Mouse (Mus musculus) G1E (cell line): ENCODE results near the gene Nccrp1. TPM values are rescaled to one million over a fixed set of nuclear protein-coding genes. Genes with fewer than 3 reads are reported as not detected.
"Not testable (repeated sequence)": the region's sequence is repeated elsewhere in the genome, so short reads cannot be mapped to it uniquely, and the experiment has no call there.

Source experiments
- ATAC-seq: 2 replicates; pipeline ENCODE4 v1.8.0; 2016; ENCODE audit warnings: mild to moderate bottlenecking; ENCODE audit not compliant: insufficient number of reproducible peaks, poor library complexity, low FRiP score, severe bottlenecking; ENCODE audit errors: extremely low read depth
- DNase-seq: peaks from one replicate; pipeline ENCODE4 v3.0.0; 2012; ENCODE audit warnings: low spot score
- H3K27me3 ChIP-seq: 2 replicates; pipeline ENCODE4 v1.6.1; 2012; ENCODE audit warnings: mild to moderate bottlenecking, low read length, inconsistent platforms; ENCODE audit not compliant: insufficient read depth
- H3K36me3 ChIP-seq: replicated peaks from 2 replicates; pipeline ENCODE3; 2012; ENCODE audit warnings: mild to moderate bottlenecking, inconsistent platforms
- H3K4me1 ChIP-seq: 2 replicates; pipeline ENCODE4 v1.6.1; 2012; ENCODE audit warnings: low read depth, low read length, inconsistent platforms, mixed read lengths; ENCODE audit not compliant: insufficient read depth
- H3K4me3 ChIP-seq: 2 replicates; pipeline ENCODE4 v1.5.1; 2012; ENCODE audit warnings: low read depth, mild to moderate bottlenecking, inconsistent platforms, low read length, moderate library complexity, mixed read lengths
- H3K9me3 ChIP-seq: replicated peaks from 2 replicates; pipeline ENCODE4 v1.6.1; 2012; ENCODE audit warnings: inconsistent platforms
- CTCF ChIP-seq: IDR thresholded peaks from 2 replicates; pipeline ENCODE4 v1.5.1; 2012; ENCODE audit warnings: low read depth, low read length, inconsistent platforms, mixed read lengths
- GATA1 ChIP-seq: IDR thresholded peaks from 2 replicates; pipeline ENCODE4 v1.6.1; 2012; ENCODE audit warnings: borderline replicate concordance, low read length, inconsistent platforms, mixed read lengths
- GATA2 ChIP-seq: IDR thresholded peaks from 2 replicates; pipeline ENCODE4 v1.6.1; 2012; ENCODE audit warnings: low read depth, low read length, inconsistent platforms, borderline replicate concordance
- POLR2AphosphoS5 ChIP-seq: IDR thresholded peaks from 2 replicates; pipeline ENCODE4 v1.6.1; 2012; ENCODE audit warnings: low read depth, low read length, inconsistent platforms; ENCODE audit not compliant: insufficient replicate concordance
- TAL1 ChIP-seq: conservative IDR thresholded peaks from 2 replicates; pipeline ENCODE4 v1.6.1; 2012; ENCODE audit warnings: low read depth, low read length, inconsistent platforms, mixed read lengths
- polyA plus RNA-seq: library from polyadenylated mRNA; stranded (reverse); fragments of >175 nt; gene quantifications from 2 replicates; pipeline ENCODE4 v1.2.3, GENCODE M21; 2012
- total RNA-seq, 2 experiments: library from RNA; stranded (forward) in 1 of 2; stranded (reverse) in 1 of 2; fragments of 200-1000 nt in 1 of 2; fragments of >200 nt in 1 of 2; fragmentation: Nextera tagmentation in 1 of 2; gene quantifications; 2 replicates each; pipeline ENCODE4 v1.2.3; 2014 to 2017

Gene Nccrp1
- total and polyA plus RNA-seq, 3 experiments, result 0.07 TPM; not detected in 2

DNA sequence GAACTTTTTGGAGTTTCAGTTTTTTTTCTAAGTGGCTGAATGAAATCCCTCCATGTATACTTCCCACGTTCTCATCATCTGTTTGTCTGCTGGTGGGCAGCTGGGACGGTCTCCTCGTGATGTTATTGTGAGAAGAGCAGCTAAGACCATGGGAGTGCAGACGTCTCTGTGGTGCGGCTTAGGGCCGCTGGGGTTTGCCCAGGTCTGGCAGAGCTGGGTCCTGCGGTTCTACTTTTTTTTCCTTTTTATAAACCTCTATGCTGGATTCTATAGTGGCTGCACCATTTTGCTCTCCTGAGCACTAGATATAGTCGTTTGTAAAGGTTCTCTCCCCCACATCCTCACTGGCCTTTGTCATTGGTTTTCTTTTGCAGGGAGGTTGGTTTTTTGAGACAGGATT, 35.6 kb downstream of the Nccrp1 start:
- Histone ChIP-seq H3K27me3 (peaks cover 5% of the 10 kb centered on the region; the same call in 1 of the 2 replicates), H3K4me3 (no peak overlapping the region), H3K9me3 (no peaks in the 10 kb centered on the region), H3K4me1 (no peaks in the 10 kb centered on the region), H3K36me3 (no peaks in the 10 kb centered on the region)
- no peak for TF ChIP-seq CTCF
- no peak for TF ChIP-seq GATA1
- no peak for DNase-seq
- no peak for ATAC-seq

DNA sequence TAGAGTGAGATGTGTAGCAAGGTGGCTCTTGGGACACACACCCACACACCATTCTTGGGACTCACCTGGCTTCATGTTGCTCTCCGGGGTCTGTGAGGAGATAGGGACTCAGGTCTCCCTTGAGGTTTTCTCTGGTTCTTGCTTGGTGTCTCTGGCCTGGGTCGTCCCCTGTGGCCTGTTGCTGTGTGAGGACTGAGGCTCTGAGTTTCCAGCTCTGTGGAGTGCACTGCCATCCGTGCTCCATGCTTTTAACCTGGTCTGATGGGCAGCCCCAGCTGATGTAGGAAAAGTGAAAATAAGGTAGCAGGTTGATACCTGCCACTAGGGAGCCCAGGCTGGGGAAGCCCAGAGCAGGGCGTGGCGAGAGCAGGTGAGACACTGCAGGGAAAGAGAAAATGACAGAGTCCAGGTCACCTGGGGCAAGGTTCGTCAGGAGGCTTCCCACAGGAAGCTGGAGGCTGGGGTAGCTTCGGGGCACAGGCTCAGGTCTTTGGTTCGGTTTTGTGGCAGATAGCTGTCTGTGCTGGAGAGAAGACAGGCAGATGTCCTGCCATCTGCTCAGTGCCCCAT, 36.6 kb downstream of the Nccrp1 start, which contains the start of gene Ifnl2:
Gene Ifnl2, minus strand, starts transcription at position 51 of the 570 bp plus-strand sequence.
- H3K4me1 ChIP-seq, H3K9me3 ChIP-seq, H3K27me3 ChIP-seq, H3K4me3 ChIP-seq, ATAC-seq, H3K36me3 ChIP-seq, DNase-seq: not testable (repeated sequence)

DNA sequence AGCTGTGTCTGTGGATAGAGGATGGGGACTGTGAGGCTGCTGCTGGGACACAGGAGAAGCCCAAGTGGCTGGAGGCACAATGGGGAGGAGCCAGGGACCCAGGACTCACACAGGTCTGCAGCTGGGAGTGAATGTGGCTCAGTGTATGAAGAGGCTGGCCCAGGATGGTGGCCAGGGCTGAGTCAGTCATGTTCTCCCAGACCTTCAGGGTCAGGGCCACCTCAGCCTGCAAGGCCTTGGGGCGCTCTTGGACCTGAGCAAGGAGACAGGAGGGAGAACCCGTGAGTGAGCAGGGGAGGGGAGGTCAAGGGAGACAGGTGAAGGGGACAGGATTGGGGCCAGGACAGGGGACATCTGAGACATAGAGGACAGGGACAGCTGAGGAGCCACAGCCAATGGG, 37.9 kb downstream of the Nccrp1 start:
- not testable (repeated sequence) for H3K4me1 ChIP-seq, DNase-seq, H3K27me3 ChIP-seq, H3K4me3 ChIP-seq, ATAC-seq, H3K9me3 ChIP-seq, H3K36me3 ChIP-seq

DNA sequence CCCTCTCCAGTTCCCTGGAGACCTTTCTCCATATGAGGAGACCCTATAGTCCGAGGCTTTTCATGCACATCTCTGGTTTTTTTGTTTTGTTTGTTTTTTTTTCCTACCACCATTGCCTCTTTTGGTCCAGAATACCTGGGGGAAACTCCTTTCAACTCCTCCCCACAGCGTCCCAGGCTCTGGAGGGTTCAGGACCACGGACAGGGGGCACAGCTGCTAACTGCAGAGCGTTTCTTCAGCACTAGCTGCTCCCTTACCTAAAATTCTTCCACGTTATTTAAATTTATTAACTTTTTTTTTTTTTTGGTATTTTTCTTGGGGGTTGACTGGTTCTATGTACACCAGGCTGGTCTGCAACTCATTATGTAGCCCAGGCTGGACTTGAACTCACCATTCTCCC, 41.5 kb downstream of the Nccrp1 start:
- Histone ChIP-seq H3K4me3 (no peak overlapping the region), H3K4me1 (no peaks in the 10 kb centered on the region), H3K36me3 (no peaks in the 10 kb centered on the region), H3K9me3 (no peaks in the 10 kb centered on the region), H3K27me3 (peaks cover under 1% of the 10 kb centered on the region; the same call in 1 of the 2 replicates)
- ATAC-seq (no peak), DNase-seq (no peak)
- TF ChIP-seq GATA1, result no peak
- TF ChIP-seq GATA2, result no peak
- TF ChIP-seq POLR2AphosphoS5, result no peak
- TF ChIP-seq CTCF, result no peak
- TF ChIP-seq TAL1, result no peak

DNA sequence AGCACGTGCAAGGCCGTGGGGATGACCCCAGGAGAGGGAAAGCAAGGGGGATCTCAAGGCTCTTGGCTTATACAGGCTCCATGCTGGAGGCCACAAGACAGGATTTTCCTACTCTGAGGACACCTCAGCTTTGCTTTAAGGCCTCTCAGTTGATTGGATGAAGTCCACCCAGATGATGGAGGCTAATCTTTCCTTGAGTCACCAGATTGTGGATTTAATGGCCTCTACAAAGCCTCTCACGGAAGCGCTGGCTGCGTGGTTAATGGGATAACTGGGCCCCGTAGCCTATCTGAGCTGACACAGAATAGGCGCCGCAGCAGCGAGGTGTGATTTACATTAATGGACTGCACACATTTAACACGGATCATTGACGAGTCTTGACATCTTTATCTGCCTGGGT, 51.6 kb downstream of the Nccrp1 start:
- H3K9me3 ChIP-seq, result no peaks in the 10 kb centered on the region
- no peaks in the 10 kb centered on the region for H3K4me1 ChIP-seq
- DNase-seq (no peak), ATAC-seq (no peak)
- H3K27me3 ChIP-seq, result peaks cover 7% of the 10 kb centered on the region
- no peak overlapping the region for H3K4me3 ChIP-seq
- TF ChIP-seq POLR2AphosphoS5 (no peak), TAL1 (no peak), CTCF (no peak), GATA2 (no peak), GATA1 (no peak)
- no peaks in the 10 kb centered on the region for H3K36me3 ChIP-seq

Other genes with a start within 250 kb of the Nccrp1 start
Only the 20 nearest of the 24 such genes appear.
- 80.5 and 97.7 TPM in 2 replicates for gene Supt5, start 208.5 kb downstream of the Nccrp1 start, total RNA-seq (2014; fragmentation: Nextera tagmentation)
- 54.7 and 65.6 TPM in 2 replicates for gene Supt5, start 208.5 kb downstream of the Nccrp1 start, total RNA-seq (2017)
- gene Supt5, start 208.5 kb downstream of the Nccrp1 start, polyA plus RNA-seq, result 123 and 148 TPM in 2 replicates
- gene Rps16, start 196.6 kb downstream of the Nccrp1 start, total RNA-seq (2014; fragmentation: Nextera tagmentation), result 848 and 905 TPM in 2 replicates
- gene Rps16, start 196.6 kb downstream of the Nccrp1 start, total RNA-seq (2017), result 900 and 1,212 TPM in 2 replicates
- 1,941 and 2,248 TPM in 2 replicates for gene Rps16, start 196.6 kb downstream of the Nccrp1 start, polyA plus RNA-seq
- 2.9 and 5.2 TPM in 2 replicates for gene Plekhg2, start 174.7 kb downstream of the Nccrp1 start, total RNA-seq (2014; fragmentation: Nextera tagmentation)
- 1.7 and 3.4 TPM in 2 replicates for gene Plekhg2, start 174.7 kb downstream of the Nccrp1 start, total RNA-seq (2017)
- gene Plekhg2, start 174.7 kb downstream of the Nccrp1 start, polyA plus RNA-seq, result 8.0 and 8.2 TPM in 2 replicates
- gene Zfp36, start 167.0 kb downstream of the Nccrp1 start, total RNA-seq (2014; fragmentation: Nextera tagmentation), result 39.0 and 42.8 TPM in 2 replicates
- 20.4 and 21.3 TPM in 2 replicates for gene Zfp36, start 167.0 kb downstream of the Nccrp1 start, total RNA-seq (2017)
- 25.5 and 28.3 TPM in 2 replicates for gene Zfp36, start 167.0 kb downstream of the Nccrp1 start, polyA plus RNA-seq
- gene Med29, start 154.5 kb downstream of the Nccrp1 start, total RNA-seq (2014; fragmentation: Nextera tagmentation), result 15.4 and 21.9 TPM in 2 replicates
- 17.7 and 21.0 TPM in 2 replicates for gene Med29, start 154.5 kb downstream of the Nccrp1 start, total RNA-seq (2017)
- 11.2 and 14.8 TPM in 2 replicates for gene Med29, start 154.5 kb downstream of the Nccrp1 start, polyA plus RNA-seq
- 66.6 and 68.5 TPM in 2 replicates for gene Paf1, start 154.3 kb downstream of the Nccrp1 start, total RNA-seq (2014; fragmentation: Nextera tagmentation)
- gene Paf1, start 154.3 kb downstream of the Nccrp1 start, total RNA-seq (2017), result 69.1 and 96.2 TPM in 2 replicates
- gene Paf1, start 154.3 kb downstream of the Nccrp1 start, polyA plus RNA-seq, result 103 and 170 TPM in 2 replicates
- 38.5 and 40.1 TPM in 2 replicates for gene Gmfg, start 109.8 kb downstream of the Nccrp1 start, total RNA-seq (2014; fragmentation: Nextera tagmentation)
- gene Gmfg, start 109.8 kb downstream of the Nccrp1 start, total RNA-seq (2017), result 249 and 272 TPM in 2 replicates
- gene Gmfg, start 109.8 kb downstream of the Nccrp1 start, polyA plus RNA-seq, result 7.9 and 8.4 TPM in 2 replicates
- not detected in 2 replicates for gene Lrfn1, start 95.3 kb downstream of the Nccrp1 start, total RNA-seq (2014; fragmentation: Nextera tagmentation)
- gene Lrfn1, start 95.3 kb downstream of the Nccrp1 start, total RNA-seq (2017), result 0.11 TPM in 1 of 2 replicates, not detected in the other
- 0.02 and 0.03 TPM in 2 replicates for gene Lrfn1, start 95.3 kb downstream of the Nccrp1 start, polyA plus RNA-seq
- gene Ifnl2, start 36.8 kb downstream of the Nccrp1 start, total RNA-seq (2014; fragmentation: Nextera tagmentation), result not detected in 2 replicates
- gene Ifnl2, start 36.8 kb downstream of the Nccrp1 start, total RNA-seq (2017), result 0.27 TPM in 1 of 2 replicates, not detected in the other
- gene Ifnl2, start 36.8 kb downstream of the Nccrp1 start, polyA plus RNA-seq, result not detected in 2 replicates
- gene Ifnl3, start 24.4 kb downstream of the Nccrp1 start, total RNA-seq (2014; fragmentation: Nextera tagmentation), result not detected in 2 replicates
- gene Ifnl3, start 24.4 kb downstream of the Nccrp1 start, total RNA-seq (2017), result not detected in 2 replicates
- not detected in 2 replicates for gene Ifnl3, start 24.4 kb downstream of the Nccrp1 start, polyA plus RNA-seq
- not detected in 2 replicates for gene Sycn, start 6.4 kb downstream of the Nccrp1 start, total RNA-seq (2014; fragmentation: Nextera tagmentation)
- not detected in 2 replicates for gene Sycn, start 6.4 kb downstream of the Nccrp1 start, total RNA-seq (2017)
- gene Sycn, start 6.4 kb downstream of the Nccrp1 start, polyA plus RNA-seq, result not detected in 2 replicates
- gene Samd4b, start 50.9 kb upstream of the Nccrp1 start, total RNA-seq (2014; fragmentation: Nextera tagmentation), result 62.7 and 75.9 TPM in 2 replicates
- gene Samd4b, start 50.9 kb upstream of the Nccrp1 start, total RNA-seq (2017), result 3.8 and 4.4 TPM in 2 replicates
- 88.8 and 104 TPM in 2 replicates for gene Samd4b, start 50.9 kb upstream of the Nccrp1 start, polyA plus RNA-seq
- 13.2 and 16.0 TPM in 2 replicates for gene Pak4, start 50.9 kb upstream of the Nccrp1 start, total RNA-seq (2014; fragmentation: Nextera tagmentation)
- 5.6 and 6.4 TPM in 2 replicates for gene Pak4, start 50.9 kb upstream of the Nccrp1 start, total RNA-seq (2017)
- gene Pak4, start 50.9 kb upstream of the Nccrp1 start, polyA plus RNA-seq, result 72.6 and 85.1 TPM in 2 replicates
- gene Acp7, start 84.1 kb upstream of the Nccrp1 start, total RNA-seq (2014; fragmentation: Nextera tagmentation), result not detected in 2 replicates
- gene Acp7, start 84.1 kb upstream of the Nccrp1 start, total RNA-seq (2017), result 0.11 TPM in 1 of 2 replicates, not detected in the other
- gene Acp7, start 84.1 kb upstream of the Nccrp1 start, polyA plus RNA-seq, result not detected in 2 replicates
- not detected in 2 replicates for gene Fbxo27, start 145.6 kb upstream of the Nccrp1 start, total RNA-seq (2014; fragmentation: Nextera tagmentation)
- gene Fbxo27, start 145.6 kb upstream of the Nccrp1 start, total RNA-seq (2017), result not detected in 2 replicates
- not detected in 2 replicates for gene Fbxo27, start 145.6 kb upstream of the Nccrp1 start, polyA plus RNA-seq
- gene Fbxo17, start 169.6 kb upstream of the Nccrp1 start, total RNA-seq (2014; fragmentation: Nextera tagmentation), result not detected in 2 replicates
- 0.27 TPM in 1 of 2 replicates, not detected in the other for gene Fbxo17, start 169.6 kb upstream of the Nccrp1 start, total RNA-seq (2017)
- gene Fbxo17, start 169.6 kb upstream of the Nccrp1 start, polyA plus RNA-seq, result not detected in 2 replicates
- 12.3 and 14.2 TPM in 2 replicates for gene Mrps12, start 194.6 kb upstream of the Nccrp1 start, total RNA-seq (2014; fragmentation: Nextera tagmentation)
- 24.8 and 33.9 TPM in 2 replicates for gene Mrps12, start 194.6 kb upstream of the Nccrp1 start, total RNA-seq (2017)
- gene Mrps12, start 194.6 kb upstream of the Nccrp1 start, polyA plus RNA-seq, result 217 and 283 TPM in 2 replicates
- gene Sars2, start 194.7 kb upstream of the Nccrp1 start, total RNA-seq (2014; fragmentation: Nextera tagmentation), result 10.1 and 17.1 TPM in 2 replicates
- 9.1 and 10.0 TPM in 2 replicates for gene Sars2, start 194.7 kb upstream of the Nccrp1 start, total RNA-seq (2017)
- 33.4 and 41.5 TPM in 2 replicates for gene Sars2, start 194.7 kb upstream of the Nccrp1 start, polyA plus RNA-seq
- not detected in 2 replicates for gene Ccer2, start 208.9 kb upstream of the Nccrp1 start, total RNA-seq (2014; fragmentation: Nextera tagmentation)
- not detected in 2 replicates for gene Ccer2, start 208.9 kb upstream of the Nccrp1 start, total RNA-seq (2017)
- gene Ccer2, start 208.9 kb upstream of the Nccrp1 start, polyA plus RNA-seq, result not detected in 2 replicates
- 50.1 and 60.0 TPM in 2 replicates for gene Sirt2, start 219.5 kb upstream of the Nccrp1 start, total RNA-seq (2014; fragmentation: Nextera tagmentation)
- gene Sirt2, start 219.5 kb upstream of the Nccrp1 start, total RNA-seq (2017), result 34.1 and 36.4 TPM in 2 replicates
- gene Sirt2, start 219.5 kb upstream of the Nccrp1 start, polyA plus RNA-seq, result 103 and 114 TPM in 2 replicates